Mouse (Mus musculus) gastrocnemius, adult 2 months (tissue): Measurements from ENCODE around the gene Mei1. TPM values are rescaled to one million over a fixed set of nuclear protein-coding genes. Genes with fewer than 3 reads are reported as not detected.

ENCODE experiments used
- DNase-seq: peaks from one replicate; pipeline ENCODE4 v3.0.0; 2022
- H3K27ac ChIP-seq: fragments of 200-600 bp; 2 replicates; pipeline ENCODE4 v1.8.1; 2022; ENCODE audit warnings: mild to moderate bottlenecking
- H3K4me3 ChIP-seq: fragments of 200-600 bp; 2 replicates; pipeline ENCODE4 v1.8.1; 2022; ENCODE audit warnings: mild to moderate bottlenecking, moderate library complexity
- CTCF ChIP-seq: fragments of 200-600 bp; IDR thresholded peaks from 2 replicates; pipeline ENCODE4 v1.8.1; 2022; ENCODE audit warnings: antibody characterized with exemption, mild to moderate bottlenecking, moderate library complexity
- intact Hi-C: fragments of 180-260 bp; cut with DNase I; formaldehyde crosslinking; loops from one replicate; pipeline ENCODE4 v1.15.1; 2025
- total RNA-seq, 2 experiments: library from RNA; stranded (reverse); gene quantifications; 2 replicates each; pipeline ENCODE4 v1.2.3; 2021

The Mei1 gene
- total RNA-seq, 2 experiments from 2014 or later, result not detected

GRCm38 (mm10) chr15:82170437-82171377 is 100.9 kb downstream of the Mei1 start:
- intact Hi-C loops, result no loop called here
- no peak for DNase-seq
- no peak for TF ChIP-seq CTCF
- H3K27ac ChIP-seq, result no peak overlapping the region
- no peak overlapping the region for H3K4me3 ChIP-seq

GRCm38 (mm10) chr15:82172648-82173047 is 102.9 kb downstream of the Mei1 start:
- Histone ChIP-seq H3K4me3 (no peak overlapping the region), H3K27ac (no peak overlapping the region)
- no peak for DNase-seq
- intact Hi-C loops, result no loop called here
- no peak for TF ChIP-seq CTCF

GRCm38 (mm10) chr15:82175091-82175490 is 105.3 kb downstream of the Mei1 start:
- intact Hi-C loops, result no loop called here
- no peak for TF ChIP-seq CTCF
- Histone ChIP-seq H3K4me3 (no peak overlapping the region), H3K27ac (no peak overlapping the region)
- DNase-seq, result no peak

Other genes with a start within 250 kb of the Mei1 start
- gene Tob2, start 211.2 kb upstream of the Mei1 start, total RNA-seq, result 100 to 1,000 TPM; 151 to 205 TPM
- 10 to 100 TPM; 38.4 to 39.9 TPM for gene Phf5a, start 198.1 kb upstream of the Mei1 start, total RNA-seq
- 1,000 to 10,000 TPM; 1,155 to 1,439 TPM for gene Aco2, start 197.7 kb upstream of the Mei1 start, total RNA-seq
- gene Polr3h, start 143.8 kb upstream of the Mei1 start, total RNA-seq, result 1 to 10 TPM; 6.4 to 7.6 TPM
- 1 to 10 TPM; 1.6 to 2.1 TPM for gene Csdc2, start 133.2 kb upstream of the Mei1 start, total RNA-seq
- gene Pmm1, start 109.1 kb upstream of the Mei1 start, total RNA-seq, result 10 to 100 TPM; 16.2 to 17.2 TPM
- not detected for gene 1700029P11Rik, start 89.5 kb upstream of the Mei1 start, total RNA-seq
- 10 to 100 TPM; 23.9 to 25.4 TPM for gene Xrcc6, start 82.2 kb upstream of the Mei1 start, total RNA-seq
- gene Desi1, start 36.1 kb upstream of the Mei1 start, total RNA-seq, result 10 to 100 TPM; 14.5 to 20.8 TPM
- 10 to 100 TPM; 44.4 to 61.4 TPM for gene Snu13, start 22.4 kb upstream of the Mei1 start, total RNA-seq
- not detected for gene 4930407I10Rik, start 10.8 kb upstream of the Mei1 start, total RNA-seq
- 10 to 100 TPM; 11.8 to 12.4 TPM for gene Ccdc134, start 57.9 kb downstream of the Mei1 start, total RNA-seq
- gene Srebf2, start 77.2 kb downstream of the Mei1 start, total RNA-seq, result 10 to 100 TPM; 11.4 to 17.4 TPM
- gene Shisa8, start 142.8 kb downstream of the Mei1 start, total RNA-seq, result not detected
- gene Tnfrsf13c, start 154.4 kb downstream of the Mei1 start, total RNA-seq, result not detected
- gene Cenpm, start 174.8 kb downstream of the Mei1 start, total RNA-seq, result not detected
- not detected for gene 1500009C09Rik, start 182.4 kb downstream of the Mei1 start, total RNA-seq
- gene Sept3, start 204.9 kb downstream of the Mei1 start, total RNA-seq, result under 1 TPM; 0.41 to 0.45 TPM
- gene Wbp2nl, start 229.0 kb downstream of the Mei1 start, total RNA-seq, result not detected